Mouse (Mus musculus) urinary bladder, postnatal 36 days (tissue): ENCODE measurements around the gene Zfp704.

ENCODE experiments used
- DNase-seq, 2 experiments: peaks; one replicate each; pipeline ENCODE4 v3.0.0; 2022; ENCODE audit warnings: low spot score in 2 of 2, mixed read lengths in 1 of 2

The Zfp704 gene

DNA sequence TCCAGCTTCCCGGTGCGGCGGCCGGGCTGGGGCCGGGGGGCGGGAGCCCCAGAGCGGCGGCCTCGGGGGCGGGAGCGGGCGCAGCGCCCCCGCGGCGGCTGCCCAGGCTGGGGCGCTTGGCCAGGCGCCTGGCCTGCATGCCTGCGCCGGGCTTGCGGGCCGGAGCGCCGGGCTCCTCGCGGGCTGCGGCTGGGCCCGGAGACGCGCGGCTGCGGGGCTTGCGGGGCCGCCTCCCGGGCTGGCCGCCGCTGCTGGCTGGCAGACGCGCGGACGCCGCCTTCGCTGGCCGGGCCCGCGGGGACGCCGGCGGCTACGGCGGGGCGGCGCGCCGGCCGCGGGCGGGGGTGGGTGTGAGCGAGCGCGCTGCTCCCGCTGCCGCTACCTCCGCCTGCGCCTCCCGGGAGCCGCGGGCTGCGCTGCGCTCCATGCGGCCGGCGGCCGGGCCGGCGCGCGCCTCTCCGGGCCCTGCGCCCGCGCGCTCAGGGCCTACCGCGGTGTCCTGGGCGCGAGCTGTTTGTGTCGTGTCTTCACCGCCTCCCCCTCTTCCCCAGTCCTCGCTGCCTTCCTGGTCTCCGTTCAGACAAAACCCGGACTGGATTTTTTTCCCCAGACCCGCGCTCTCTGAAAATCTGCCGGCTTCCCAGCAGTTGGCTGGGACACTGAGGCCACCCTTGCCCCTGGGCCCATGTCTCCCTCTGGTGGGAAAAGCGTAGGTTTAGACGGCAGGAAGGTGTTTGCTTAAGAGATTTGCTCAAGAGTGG is at the start of gene Zfp704:
Gene Zfp704, minus strand, starts transcription at position 505 of the 761 bp plus-strand sequence.
- peak; percentile 73 to 85 for DNase-seq

DNA sequence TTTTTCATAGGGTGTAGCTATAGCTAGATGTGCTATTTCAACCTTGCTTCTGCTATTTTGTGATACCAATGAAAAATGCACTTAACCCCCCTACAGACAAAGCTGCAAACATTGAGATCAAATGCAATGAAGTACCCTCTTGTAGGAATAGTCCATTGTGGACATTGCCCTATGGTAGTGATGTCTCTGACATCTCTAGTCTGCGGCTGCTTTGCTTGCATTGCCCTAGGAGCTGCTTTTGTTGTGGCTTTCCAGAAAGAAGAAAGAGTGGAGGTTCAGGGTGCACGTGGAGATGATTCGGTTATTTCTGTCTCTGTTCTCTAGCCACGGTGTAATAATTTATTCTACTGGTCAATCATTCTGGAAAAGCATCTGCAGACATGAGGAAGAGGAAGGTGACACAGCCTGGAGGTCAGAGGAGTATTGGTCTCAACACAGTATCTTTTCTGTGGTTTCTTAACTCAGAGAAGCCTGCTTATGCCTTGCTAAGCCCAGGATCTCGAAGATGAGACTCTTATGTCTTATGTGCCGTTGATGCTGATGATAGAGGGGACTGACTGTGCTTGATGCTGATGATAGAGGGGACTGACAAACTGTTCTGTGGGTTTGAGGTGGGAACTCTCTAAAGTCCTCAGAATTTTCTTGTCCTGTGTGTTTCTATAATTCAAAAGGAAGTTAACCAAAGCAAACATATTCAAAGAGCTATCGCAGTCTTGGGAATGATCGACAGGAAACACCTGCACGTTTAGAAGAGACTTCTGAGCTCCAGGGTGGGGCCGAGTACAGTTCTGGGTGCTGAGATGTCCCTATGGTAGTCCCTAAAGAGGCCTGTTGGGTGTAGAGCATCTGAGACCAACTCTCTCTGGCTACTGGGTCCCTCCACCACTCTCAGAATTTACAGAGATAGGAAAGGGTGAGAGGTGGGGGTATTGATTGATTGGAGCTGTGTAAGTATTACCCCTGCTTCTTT is 23.4 kb upstream of the Zfp704 start:
- no peak for DNase-seq

DNA sequence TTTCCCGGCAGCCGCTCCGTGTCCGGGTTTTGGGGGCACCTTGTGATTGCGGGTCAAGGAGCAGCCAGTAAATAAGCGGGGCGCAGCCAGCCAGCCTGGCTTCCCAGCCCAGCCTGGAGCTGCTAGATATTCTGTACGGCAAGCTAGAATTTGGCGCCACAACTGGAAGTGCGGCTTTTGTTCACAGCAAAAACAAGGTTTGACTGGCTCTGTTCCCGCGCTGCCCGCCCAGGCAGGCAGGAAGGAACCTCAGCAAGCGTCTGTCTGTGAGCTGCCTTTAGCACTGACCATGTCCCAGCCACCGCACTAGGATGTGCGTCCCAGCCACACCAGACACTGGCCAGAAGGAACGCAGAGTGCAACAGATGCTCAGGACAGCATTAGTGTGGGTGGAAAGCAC is 20.1 kb upstream of the Zfp704 start:
- peak in 1 of 2 experiments; percentile 31 for DNase-seq

DNA sequence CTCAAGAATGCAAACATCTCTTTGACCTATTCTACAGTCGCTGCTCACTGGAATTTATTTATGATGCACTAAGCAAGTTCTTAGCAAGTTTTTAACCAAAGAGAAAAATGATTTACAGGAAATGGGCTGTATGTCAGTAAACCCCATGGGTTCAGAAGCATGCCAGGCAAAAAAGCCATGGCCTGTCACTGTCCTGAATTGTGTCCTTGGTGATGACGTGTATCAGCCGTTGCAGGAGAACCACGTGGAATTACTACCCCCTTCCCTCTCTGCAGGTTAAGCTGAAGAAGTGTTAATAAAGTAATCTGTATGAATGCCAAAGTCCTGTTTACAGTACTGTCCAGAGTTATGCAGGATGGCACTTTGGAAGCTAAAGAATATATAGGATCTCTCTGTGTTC is 18.2 kb upstream of the Zfp704 start:
- no peak for DNase-seq

DNA sequence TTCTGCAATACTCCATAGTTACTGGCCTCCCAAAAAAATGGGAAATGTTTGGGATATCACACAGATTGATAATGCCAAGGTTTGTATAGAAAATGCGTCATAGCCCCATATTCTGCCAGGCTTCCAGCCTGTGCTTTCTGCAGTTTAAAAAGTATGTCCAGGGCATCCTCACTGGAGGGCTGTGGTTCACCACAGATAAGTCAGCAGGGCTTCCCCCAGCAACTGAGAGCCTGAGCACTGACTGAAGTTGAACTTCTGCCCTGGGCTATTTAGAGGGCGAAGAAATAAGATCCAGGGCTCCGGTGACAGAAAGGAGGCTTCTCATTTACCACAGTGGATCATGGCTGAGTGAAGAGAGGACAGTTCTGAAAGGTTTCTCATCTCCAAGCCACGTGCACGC is 16.3 kb upstream of the Zfp704 start:
- no peak for DNase-seq

DNA sequence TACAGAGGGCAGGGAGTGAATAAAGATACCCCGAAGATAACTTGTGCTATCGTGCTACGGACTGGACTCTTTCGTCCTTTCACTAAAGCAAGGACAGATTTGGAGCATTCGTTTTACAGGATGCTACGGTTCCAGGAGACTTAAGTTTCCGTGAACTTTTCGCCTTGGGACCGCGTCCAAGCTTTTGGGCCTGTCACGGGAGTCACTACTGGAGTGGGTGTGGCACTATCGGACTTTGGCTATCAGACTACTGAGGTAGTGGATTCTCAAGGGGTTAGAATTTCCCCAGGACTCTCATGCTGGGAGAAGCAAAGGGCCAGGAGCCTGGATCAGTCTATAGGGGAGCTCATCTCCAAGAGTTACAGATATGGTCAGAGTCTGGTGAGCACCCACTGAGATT is 10.7 kb upstream of the Zfp704 start:
- no peak for DNase-seq

DNA sequence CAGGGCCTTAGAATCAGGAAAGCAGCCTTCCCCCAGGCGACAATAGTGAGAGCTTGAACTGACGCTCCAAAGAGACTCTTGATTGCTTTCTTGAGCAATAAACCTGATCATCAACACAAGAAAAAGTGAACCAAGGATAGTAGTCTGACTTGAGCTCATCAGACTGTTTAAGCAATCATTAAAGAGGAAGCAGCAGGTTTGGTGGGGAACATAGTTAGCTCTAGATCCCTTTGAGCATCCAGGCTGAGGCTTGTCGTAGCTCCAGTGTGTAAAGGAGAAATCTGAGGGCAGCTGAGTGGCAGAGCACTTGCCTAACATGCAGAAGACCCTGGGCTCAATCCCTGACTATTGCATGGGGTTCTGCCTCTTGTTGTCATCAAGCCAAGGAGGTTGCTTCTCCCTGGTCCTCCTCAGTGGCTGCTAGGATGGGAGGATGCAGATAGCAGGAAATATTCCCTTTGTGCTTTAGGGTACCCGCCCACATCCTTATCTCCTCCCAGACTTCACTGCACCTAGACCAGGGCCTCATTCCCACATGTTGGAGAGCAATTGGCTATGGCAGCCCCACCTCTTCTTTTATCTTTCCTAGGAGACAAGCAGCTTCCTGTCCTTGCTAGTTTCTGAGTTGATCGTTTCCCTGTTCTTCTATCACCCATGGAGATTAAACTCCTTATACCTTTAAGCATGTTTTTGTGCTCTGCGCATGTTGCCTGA is 9.8 kb upstream of the Zfp704 start:
- DNase-seq: no peak

DNA sequence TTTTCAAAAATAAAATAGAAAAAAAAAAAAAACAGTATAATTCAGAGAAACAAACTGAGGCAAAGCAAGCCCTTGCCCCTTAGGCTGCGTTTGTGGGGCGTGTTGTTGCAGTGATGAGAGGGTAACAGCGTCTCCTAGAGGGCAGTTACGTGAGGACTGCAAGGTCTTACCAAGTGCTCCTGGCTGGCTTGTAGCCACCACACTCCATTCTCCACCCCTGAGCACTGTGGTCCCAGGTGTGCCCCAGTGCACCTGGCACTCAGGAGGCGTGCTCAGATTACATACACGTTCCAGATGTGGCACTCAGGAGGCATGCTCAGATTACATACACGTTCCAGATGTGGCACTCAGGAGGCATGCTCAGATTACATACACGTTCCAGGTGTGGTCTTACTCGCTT is 7.2 kb upstream of the Zfp704 start:
- DNase-seq: no peak

DNA sequence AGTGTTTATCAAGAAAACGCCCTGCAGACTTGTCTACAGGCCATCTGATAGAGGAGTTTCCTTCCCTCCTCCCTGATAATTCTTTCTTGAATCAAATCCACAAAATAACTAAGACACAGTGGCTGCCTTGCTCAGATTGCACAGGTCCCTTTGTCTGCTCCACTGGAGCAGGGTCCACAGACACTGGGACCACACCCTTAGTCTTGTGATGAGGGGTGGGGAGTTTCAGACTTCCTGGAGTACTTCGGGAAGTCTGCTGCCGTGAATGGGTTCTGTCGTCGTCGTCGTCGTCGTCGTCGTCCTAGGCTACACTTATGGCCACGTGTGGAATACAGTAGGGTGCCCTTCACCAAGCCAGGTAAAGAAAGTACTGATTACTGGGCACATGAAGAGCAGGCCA is 4.8 kb upstream of the Zfp704 start:
- no peak for DNase-seq

DNA sequence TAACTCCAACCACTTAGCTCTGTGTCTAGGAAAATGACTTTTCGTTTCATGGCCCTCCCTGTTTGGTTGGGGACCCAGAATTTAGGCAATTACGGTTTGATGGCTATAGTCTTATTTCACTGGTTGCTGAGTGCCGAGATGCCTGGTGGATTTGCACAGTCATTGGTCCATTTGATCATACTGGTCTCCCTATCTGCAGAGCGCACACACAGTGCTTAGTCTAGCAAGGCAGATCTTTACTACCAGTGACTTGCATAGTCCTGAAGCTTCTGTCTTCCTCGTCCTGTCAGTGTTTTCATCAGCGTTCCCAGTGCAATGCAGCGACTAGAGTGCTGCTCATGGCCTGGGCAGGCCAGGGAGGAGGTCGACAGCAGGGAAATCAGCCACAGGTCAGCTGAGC is 4.1 kb upstream of the Zfp704 start:
- no peak for DNase-seq

DNA sequence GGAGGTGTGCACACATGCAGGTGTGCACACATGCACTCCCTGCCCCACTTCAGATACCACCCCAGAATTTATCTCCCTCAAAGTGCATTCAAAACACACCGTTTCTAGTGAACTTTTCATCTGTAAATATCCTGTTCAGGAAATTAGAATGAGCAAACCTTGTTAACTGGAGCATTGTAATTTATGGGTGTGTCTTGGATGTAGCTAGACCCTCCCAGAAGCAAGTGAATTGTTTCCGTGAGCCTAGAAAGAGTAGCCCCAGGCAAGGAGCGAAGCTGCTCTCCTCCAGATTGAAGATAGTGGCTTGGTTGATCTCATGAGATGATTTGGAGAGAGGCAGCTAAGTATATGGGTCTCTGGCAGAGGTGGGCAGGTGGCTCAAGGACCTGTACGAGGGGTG is 1.3 kb upstream of the Zfp704 start:
- no peak for DNase-seq

DNA sequence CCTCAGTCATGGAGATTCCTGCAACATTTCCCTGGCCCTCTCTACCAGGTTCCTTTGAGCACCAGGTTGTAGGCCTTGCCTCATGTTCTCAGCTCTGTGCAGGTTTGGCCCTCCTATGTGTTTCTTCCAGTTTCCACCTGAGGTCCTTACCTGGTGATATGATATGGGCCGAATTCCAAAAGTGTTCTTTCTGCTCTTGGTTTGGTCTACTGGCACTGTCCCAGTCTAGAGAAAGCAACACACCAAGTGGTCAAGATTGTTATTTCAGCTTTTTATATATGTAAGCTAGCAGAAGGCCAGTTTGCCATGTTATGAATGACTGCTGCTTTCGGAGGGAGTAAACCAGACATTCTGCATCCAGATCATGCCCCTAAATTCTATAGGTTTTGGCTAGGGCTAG is 541 bp upstream of the Zfp704 start:
- no peak for DNase-seq

DNA sequence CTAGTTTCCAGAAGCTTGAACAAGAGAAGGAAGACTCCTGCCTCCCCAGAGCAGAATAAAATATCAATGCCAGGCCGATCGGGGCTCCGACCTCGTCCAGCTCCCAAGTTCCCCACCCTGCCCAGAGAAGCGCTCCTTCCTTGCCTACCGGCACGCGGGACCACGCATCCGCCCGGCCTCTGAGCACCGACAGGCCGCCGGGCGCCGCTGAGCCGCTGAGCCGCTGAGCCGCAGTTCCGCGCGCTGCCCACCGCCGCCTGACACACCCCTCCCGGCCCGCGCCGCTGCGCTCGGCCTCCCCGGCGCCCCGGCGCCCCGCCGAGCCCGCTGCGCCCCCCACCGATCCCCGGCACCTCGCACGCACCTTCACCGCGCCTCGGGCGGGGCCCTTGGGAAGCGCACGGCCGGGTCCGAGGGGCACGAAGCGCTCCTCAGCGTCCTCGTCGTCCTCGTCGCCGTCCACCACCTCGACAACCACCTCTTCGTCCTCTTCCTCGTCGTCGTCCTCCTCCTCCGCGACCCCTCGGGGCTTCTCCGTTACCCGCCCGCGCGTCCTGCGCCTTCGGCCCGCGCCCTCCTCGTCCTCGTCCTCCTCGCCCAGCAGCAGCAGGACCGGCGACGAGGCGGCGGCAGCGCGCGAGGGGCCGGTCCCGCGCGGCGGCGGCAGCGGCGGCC is 842 bp downstream of the Zfp704 start:
- DNase-seq: peak; percentile 20 to 32

DNA sequence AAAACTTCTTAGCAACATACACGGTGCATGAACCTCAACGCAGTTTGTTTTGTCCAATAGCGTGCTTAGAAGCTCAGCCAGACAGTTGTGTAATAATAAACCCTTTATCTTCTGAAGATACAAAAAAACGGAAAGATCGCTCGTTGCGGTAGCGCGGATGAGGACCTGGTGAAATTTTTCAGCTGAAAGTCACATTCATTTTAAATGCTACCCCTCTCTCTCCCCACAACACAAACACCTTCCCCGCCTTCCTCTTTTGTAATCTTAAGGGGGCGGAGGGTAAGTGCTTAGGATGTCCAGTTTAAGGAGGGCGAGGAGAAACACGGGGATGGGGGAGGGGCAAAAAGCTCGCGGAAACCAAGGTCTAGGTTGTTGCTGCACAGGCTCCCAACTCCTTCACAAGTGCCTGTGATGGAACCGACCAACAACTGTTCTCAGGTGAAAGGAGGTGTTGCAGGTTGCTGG is 1.4 kb downstream of the Zfp704 start:
- DNase-seq: peak; percentile 30 to 43

DNA sequence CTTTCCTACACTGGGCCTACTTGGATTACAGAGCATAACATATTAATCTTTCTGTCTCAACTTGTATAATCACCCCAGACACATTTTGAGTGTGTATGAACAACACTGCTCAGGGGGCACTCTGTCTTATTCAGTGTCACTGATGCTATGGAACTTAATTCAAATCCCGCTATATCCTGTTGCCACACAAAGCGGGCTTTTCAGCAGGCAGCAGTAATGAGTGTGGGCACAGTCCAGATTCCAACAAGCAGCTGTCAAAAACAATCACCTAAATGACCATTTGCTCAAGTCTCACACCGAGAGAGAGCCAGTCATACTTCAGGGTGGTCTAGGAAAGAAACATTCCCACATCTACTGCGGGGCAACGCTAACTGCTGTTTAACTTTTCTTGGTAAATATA is 2.2 kb downstream of the Zfp704 start:
- no peak for DNase-seq

DNA sequence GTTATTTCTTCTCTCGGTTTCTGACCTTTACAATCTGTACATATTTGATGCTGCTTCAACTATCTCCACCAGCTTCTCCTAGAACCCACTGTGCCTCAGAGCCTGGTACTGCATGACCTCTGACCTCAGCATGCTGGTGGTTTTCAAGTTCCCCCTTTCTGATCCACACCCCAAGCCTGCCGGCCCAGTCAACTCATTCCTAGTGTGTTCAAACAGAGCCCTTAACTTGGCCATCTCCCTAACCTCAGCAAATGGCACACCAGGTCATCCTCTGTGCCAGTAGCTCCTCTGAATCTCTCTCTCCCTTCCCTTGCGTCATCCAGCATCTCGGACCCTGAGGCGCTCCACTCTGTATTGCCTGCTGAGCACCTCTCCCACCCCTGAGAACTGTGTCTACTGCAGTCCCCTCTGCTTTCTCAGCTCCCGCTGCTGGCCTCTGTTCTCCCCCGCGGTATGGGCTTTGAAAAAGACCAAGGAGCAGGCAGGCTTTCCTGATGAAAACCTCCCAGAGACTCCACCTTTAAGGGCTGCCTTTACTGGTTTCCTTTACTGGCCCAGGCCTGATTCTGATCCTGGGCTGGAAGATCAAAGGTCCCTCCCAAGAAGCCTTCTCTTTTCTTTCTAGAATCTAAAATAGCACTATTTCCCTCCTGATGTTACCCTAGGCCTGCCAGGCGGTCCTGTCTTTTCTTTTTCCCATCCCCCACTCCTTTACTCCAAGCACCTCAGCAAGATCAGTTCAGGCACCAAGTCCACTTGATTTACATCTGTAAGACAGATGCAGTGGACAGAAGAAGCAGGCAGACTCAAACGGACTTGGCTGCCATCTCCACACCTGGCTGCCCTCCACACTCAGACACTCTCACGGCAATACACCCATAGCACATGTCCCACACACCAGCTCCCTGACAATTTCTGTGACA is 3.8 kb downstream of the Zfp704 start:
- peak in 1 of 2 experiments; percentile 12 for DNase-seq

DNA sequence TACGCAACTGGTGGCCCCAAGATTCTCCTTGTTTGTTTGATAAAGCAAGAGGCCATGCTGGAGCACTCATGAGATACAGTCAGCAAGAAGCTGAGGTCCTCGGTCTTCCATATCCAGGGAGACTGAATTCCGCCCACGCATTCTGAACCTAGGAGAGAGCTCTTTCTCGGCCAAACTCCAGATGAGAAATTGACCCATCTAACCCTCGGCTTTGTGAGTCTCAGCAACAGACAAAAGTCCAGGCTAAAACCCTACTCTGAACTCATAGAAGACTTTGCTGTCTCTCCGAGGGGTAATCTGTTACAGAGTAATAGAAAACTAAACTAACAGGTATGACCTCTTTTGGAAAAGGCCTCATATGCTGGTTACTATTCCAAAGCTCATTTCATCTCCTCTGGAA is 4.9 kb downstream of the Zfp704 start:
- no peak for DNase-seq

DNA sequence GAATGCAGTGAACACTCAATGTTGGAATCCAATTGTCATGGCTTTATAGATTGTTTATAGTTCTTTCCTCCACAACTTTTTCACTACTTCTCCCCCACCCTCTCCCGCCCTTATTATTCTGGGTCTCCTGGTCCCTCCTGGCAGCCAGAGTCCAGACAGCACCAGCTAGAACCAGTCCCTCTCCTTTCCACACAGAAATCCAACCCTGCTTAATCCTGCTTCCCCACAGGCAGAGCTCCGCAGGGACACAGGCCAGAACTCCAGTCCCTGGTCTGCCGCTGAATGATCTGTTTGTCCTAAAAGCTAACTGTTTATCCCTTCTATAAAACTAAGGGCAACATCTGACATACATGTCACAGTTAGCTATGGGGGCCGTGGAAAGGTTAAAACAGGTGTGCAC is 6.0 kb downstream of the Zfp704 start:
- no peak for DNase-seq

DNA sequence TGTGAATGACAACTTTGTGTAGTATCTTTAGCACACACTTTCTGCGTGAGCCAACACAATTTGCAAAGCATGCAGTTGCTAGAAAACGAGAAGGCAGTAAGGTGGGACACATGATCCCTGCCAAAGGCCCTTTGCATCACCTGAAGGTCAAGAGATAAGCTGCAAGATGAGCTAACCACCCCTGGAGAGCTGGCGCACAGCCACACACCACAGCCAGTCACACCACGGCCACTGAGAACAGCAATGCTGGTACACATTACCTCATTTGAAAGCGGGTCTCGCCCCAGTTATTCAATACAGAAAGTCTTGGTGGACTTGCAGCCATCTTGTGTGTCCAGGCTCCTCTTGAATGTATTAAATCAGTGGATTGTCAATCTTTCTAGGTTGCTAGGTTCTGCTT is 9.3 kb downstream of the Zfp704 start:
- DNase-seq: peak in 1 of 2 experiments; percentile 30

DNA sequence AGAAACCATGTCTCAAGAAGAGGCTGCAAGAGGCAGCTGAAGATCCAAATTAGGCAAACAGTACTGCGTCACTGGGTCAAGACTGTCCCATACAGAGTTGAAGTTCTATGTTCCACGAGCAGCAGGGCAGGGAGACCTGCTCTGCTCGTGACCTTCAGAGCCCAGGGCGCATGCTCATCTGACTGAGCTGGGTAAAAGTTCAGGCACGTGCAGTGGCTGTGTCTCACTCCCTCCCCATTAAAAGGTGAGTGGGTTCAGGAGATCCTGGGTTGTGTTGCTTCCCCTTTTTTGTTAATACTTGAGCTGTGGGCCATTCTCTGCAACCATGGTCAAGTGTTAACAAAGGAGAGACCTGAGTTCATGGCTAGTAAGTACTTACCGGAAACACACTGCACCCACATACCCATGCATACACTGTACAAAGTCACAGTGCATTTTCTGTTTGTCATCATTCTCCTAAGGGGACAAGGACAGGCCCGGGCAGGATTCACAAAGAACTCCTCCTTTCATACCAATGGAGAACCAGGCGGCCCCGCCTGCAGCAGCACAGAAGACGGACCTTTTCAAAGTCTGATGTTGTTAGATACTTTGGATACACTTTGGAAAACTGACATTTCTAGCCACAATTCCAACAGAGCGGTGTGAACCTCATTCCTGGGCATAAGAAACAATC is 10.0 kb downstream of the Zfp704 start:
- DNase-seq: peak in 1 of 2 experiments; percentile 32
